Mouse (Mus musculus) E14TG2a.4 (cell line): Measurements from ENCODE around the gene Dlg4.

ENCODE experiments used
- CTCF ChIP-seq: conservative IDR thresholded peaks from 2 replicates; pipeline ENCODE4 v1.5.1; 2014; ENCODE audit warnings: low read length
- NANOG ChIP-seq: IDR thresholded peaks from 2 replicates; pipeline ENCODE4 v1.6.1; 2014; ENCODE audit warnings: borderline replicate concordance, low read length, mixed read lengths
- POU5F1 ChIP-seq: IDR thresholded peaks from 2 replicates; pipeline ENCODE4 v1.6.1; 2014; ENCODE audit warnings: low read length, borderline replicate concordance

DNA sequence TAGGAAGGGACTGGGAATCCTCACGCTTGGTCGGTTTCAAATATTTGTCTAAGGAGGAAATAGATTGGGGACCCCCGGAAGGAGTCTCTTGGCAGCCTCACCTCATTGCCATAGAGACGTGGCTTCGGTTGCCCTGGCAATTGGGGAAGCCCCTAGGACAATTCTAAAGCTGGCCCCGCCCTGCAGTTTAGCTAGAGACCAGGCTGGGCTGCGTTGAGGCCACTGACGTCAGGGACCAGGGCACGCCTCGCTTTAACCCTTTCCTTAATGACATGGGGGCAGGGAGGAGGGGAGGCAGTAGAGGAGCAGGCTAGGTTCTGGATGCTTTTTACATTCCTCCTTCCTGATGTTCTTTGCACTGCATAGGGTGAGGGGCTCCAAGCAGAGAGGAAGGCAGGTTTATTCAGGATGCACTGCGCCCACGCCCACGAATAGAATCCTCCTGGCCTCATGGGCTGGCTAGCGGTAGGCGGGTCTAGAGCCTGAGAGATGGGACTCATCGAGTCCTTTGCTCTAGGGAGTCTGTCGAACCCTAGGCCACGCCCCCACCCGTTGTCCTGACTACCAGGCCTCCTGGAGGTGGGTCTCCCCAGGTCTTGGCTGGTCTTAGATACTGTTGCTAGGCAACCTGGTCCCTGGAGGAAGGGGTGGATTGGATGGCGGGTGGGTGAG, 12.5 kb downstream of the Dlg4 start:
- no peak for TF ChIP-seq CTCF
- TF ChIP-seq POU5F1 = no peak
- TF ChIP-seq NANOG = no peak
